Mouse (Mus musculus): Measurements from ENCODE around the gene Mpp1. TPM values are rescaled to one million over a fixed set of nuclear protein-coding genes. Genes with fewer than 3 reads are reported as not detected.

The Mpp1 gene
- polyA plus RNA-seq (2015; fragmentation: Illumina TruSeq; extraction: RNeasy Lipid Tissue Mini Kit (QIAGEN cat#74804); ENCODE audit: insufficient read depth, low replicate concordance): 104 TPM

DNA sequence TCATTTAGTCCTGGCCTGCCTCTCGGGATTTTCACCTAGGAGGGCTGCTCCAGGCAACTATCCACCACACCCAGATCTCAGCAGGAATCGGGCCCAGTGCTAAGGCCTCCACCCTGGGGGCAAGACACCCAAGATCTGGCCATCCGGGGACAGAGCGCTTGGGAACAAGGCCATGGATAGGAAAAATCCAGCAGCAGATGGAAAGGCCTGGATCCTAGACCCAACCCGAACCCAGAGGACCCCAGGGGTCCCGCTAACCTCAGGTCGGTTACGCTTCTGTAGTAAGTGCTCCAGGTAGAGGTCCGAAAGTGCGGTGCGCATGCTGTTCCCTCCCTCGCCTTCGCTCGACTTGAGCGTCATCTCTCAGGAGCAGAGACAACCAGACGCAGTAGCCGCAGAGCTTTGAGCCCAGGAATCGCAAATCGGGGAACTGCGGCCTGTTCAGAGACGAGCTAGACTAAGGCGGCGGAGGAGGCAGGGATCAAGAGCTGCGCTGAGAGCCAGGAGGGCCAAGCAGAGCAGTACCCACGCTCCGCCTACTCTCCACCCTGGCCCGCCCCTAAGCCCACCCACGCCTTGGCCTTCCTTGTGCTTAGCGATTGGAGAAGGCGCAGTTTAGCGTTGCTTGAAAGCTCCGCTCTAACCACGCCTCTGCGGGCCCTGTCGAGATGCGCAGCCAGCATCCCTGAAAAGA, at the start of gene Mpp1:
Mpp1 (minus strand) TSS at position 550 of the 694 bp plus-strand sequence.

DNA sequence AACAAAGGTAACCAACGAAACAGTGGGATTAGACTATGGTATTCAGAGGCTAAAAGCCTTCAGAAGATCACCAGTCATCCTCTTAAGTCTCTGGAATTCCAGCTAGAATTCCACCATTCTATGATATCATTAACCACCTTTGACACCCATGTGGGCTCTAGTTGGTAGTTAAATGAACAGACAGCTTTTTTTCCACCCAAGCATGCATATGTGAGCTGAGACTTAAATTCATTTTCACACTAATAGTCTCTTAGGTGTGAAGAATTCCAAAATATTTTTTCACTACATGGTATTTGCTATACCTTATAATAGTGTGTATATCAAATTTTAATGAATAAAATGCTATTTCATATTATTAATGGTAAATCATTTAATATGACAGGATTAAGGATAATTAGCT, 32.9 kb upstream of the Mpp1 start, which contains the start of gene Smim9:
Smim9 (minus strand) TSS at position 101 of the 400 bp plus-strand sequence.

DNA sequence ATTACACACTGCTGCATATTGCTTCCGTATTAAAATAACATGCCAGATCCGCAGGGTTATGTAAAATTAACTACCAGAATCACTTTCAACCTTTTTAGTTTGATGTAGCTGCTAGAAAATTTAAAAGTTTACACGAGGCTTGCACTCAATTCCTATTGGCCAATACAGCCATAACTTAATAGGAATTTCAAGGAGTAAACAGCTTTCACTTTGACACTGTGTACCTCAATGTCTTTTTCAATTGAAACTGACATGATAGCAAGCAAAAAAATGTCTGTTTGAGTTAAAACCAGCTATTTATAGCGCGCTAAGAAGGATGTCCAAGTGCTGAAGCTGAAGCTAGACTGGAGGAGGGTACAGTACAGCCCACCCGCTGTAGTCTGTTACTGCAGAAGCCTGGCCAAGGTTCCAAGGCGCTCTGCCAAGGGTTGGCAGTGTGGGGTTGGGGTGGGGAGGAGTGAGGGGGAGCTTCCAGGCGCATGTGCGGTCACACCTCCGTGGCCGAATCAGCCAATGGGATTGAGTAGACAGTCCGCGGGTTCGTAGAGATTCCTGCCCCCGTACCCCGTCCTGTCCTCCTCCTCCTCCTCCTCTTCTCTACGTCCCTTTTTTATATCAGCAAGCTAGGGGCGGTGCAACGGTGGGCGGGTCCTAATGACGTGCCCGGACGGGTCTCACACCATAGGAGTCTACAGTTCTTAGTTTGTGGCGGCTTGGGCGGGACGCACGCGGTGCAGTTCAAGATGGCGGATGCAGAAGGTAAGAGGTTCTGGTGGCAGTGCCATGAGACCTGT, 35.2 kb downstream of the Mpp1 start, which contains the start of gene Dkc1:
Dkc1 (plus strand) TSS at position 486 of the 794 bp plus-strand sequence.

DNA sequence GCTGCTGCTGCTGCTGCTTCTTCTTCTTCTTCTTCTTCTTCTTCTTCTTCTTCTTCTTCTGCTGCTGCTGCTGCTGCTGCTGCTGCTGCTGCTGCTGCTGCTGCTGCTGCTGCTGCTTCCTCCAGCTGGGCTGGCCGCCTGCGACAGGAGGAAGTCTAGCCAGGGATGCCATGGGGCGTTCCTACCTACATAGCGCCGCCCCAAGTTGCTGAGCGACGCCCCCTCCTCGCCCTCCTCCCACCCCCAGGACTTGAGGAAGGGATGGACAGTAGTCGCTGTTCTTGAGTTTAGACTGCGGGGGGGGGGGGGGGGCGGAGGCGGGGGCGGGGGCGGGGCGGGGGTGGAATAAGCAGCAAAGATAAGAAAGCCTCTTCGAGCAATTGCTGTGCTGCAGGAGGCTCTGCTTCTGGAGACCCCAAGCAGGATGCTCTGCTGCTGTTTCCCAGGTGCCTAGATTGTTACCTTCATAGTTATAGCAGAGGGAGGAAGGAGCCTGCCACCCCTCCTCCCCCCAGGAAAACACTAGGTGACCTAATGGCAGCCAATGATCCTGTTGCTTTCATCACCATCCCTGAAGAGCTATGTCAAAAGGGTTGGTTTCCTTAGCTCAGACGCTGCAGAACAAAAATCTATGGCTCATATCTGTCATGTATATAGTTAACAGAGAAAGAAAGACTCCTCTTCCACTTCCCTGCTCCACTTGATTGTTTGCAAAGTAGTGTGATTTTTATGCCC, 45.9 kb downstream of the Mpp1 start, which contains the start of gene Gab3:
Gab3 (minus strand) TSS at position 685 of the 735 bp plus-strand sequence.

Other genes with a start within 250 kb of the Mpp1 start
- 15.3 TPM for gene Gab3, start 45.6 kb downstream of the Mpp1 start, polyA plus RNA-seq (2015; fragmentation: Illumina TruSeq; extraction: RNeasy Lipid Tissue Mini Kit (QIAGEN cat#74804); ENCODE audit: insufficient read depth, low replicate concordance)
- 110 TPM for gene Dkc1, start 35.2 kb downstream of the Mpp1 start, polyA plus RNA-seq (2015; fragmentation: Illumina TruSeq; extraction: RNeasy Lipid Tissue Mini Kit (QIAGEN cat#74804); ENCODE audit: insufficient read depth, low replicate concordance)
- not detected for gene Smim9, start 32.8 kb upstream of the Mpp1 start, polyA plus RNA-seq (2015; fragmentation: Illumina TruSeq; extraction: RNeasy Lipid Tissue Mini Kit (QIAGEN cat#74804); ENCODE audit: insufficient read depth, low replicate concordance)

Measured in spleen, adult 10 weeks (tissue).